Mouse (Mus musculus): ENCODE measurements around the gene S100z. TPM values are rescaled to one million over a fixed set of nuclear protein-coding genes. Genes with fewer than 3 reads are reported as not detected.

The S100z gene
- total RNA-seq, 2 experiments from 2014 or later, result not detected

DNA sequence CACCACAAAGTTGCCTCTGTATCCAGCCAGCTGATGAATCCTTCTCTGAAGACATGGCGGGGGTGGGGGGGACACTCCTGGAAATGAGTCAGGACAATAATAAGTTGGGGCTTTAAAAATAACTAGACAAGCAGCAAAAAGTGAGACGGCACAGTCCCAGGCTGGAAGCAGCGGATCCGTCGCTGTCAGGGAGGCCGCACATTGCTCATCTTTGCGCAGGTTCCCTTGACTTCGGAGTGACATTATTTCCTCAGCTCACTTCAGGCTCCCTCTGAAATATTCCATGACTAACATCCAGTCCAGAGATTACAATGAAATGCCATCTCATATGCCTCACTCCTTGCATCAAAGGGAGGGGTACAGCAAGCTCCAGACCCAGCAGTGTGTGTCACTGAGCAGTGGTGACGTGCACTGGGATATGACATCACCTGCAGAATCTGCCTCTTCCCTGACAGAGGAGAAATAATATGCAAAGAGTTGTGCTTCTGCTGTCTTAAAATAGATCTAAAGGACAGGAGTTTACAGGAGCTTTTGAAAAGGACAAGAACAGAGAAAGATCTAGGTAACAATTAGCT lies 27.8 kb downstream of the S100z start:
- intact Hi-C loops (cut with DNase I), result loop anchor here (10.0 kb wide), 1 partner anchor 1484 kb away; no protein-coding TSS in a partner anchor
- DNase-seq (ENCODE audit: low spot score), result no peak

DNA sequence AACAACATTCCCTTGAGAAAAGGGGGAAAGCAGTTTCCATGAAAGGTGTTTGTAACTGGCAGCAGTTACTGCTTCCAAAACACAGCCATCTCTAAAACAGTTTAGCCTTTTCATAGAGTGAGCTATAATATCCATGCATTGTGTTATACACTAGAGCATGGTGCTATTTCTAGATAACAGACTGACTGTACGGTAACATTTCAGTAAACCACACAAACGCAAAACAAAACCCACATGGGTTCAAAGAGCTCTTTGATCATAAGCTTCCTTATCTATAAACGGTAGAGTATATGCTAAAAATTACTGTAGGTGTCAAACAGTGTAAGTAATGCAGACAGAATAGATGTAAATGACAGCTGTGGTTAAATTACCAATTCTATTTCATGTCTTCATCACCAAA lies 28.8 kb downstream of the S100z start:
- intact Hi-C loops (cut with DNase I), result loop anchor here (10.0 kb wide), 1 partner anchor 1485 kb away; no protein-coding TSS in a partner anchor
- no peak for DNase-seq (ENCODE audit: low spot score)

DNA sequence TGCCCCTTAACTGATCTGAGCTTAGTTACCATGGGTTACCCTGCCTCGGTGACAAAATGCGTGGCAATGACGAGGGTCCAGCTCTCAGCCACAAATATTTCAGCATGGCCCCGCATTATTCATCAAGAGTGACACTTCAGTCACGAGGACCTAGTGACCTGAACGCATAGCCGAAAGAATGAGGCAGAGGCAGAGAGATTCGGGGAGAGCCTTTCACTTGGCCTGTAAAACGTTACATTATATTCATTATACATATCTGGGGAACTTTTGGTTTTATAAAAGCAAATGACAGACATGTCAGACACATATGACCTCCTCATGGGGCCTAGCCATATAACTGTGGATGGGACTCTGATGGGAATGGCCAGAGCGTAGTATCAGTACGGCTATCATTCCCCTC lies 33.7 kb downstream of the S100z start, which contains the start of gene Crhbp:
Gene Crhbp, minus strand, starts transcription at position 101 of the 400 bp plus-strand sequence.
- no peak for DNase-seq (ENCODE audit: low spot score)
- intact Hi-C loops (cut with DNase I), result no loop called here

DNA sequence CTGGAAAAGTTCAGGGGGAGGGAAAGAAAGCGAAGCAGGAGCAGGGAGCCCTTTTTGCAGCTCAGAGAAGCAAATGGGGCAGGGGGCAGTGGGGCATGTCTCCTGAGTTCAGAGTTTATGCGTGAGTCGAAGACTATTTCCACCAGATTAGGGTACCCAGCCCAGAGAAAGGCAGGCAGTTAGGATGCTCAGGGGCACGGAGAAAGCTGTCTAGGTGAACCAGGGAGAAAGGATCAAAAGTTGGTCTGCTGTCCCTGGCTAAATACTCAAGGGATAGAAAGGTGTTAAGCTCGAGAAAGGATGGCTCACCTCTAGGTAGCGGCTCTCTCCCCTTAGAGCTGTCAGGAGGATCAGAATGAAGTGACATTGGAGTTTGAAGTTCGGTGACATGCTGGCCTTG lies 34.2 kb downstream of the S100z start:
- intact Hi-C loops (cut with DNase I), result no loop called here
- no peak for DNase-seq (ENCODE audit: low spot score)

DNA sequence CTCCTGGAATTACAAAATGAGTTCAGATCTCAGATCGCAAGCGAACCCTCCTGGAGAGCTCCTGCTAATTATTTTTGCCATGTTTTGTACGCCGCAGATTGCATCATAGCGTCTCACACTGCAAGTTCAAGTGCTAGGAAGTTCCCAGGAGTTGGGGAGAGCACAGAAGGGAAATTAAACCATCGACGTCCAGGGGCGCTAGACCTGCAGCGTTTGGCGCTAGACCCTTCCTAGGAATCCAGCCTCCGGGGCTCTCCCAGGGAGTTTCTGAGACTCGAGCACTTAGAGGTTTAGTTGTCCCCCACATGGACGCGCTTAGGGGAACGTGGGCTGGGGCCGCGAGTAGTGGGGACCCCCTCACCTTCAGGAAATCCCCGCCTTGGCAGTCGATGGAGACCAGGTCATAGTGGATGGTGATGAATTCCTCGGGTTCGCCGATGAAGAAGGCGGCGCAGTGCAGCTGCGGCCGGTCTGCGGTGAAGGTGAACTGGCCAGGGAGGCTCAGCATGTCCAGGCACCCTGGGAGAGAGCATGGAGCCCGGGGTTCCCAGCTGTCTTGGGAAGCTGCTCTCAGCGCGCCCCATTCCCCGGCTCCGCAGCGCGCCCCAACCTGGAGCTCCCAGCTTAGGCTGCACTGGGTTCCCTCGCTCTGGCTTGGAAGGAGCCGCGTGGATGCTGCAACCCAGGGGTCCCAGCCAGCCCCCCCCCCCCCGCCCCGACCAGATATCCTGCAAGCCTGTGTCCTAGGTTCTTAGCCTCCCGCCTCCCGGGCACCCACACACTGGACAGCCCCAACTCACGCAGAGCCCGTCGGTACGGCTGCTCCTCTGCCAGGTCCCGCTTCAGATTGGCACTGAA lies 34.9 kb downstream of the S100z start:
- no peak for DNase-seq (ENCODE audit: low spot score)
- intact Hi-C loops (cut with DNase I), result no loop called here

DNA sequence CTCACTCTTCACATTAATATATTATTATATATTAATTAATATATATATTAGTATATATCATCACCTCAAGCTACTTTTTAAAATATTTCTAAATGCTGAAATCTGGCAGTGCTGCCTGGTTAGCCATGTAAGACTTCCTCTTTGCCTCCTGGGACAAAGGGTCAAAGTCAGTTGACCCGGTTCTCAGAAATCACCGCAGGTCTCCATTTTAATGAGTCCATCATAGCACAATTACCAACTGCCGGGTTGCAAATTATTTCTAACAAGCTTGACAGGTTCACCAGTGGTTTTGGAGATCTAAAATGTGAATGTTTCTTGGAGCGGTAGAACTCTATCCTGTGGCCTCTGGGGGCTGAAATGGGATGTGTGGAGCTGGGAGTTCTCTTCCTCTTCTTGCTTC lies 35.6 kb downstream of the S100z start:
- intact Hi-C loops (cut with DNase I), result no loop called here
- no peak for DNase-seq (ENCODE audit: low spot score)

DNA sequence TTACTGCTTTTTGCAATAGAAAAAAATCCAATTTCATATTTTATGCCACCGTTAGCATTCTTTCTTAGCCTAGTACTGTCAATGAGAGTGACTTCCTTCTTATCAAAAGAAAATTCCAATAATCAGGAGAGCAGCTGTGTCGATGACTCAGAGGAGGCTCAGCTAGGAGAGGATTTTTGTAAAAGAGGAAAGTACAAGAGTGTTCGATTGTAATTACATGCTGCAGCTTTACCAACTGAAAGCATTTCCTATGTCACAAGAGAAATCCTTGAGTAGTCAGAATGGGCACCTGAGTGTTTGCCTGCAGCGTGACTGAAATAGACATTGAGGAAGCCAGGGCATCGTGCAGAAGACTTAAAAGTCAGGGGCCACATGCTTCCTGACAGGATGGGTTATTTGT lies 39.0 kb downstream of the S100z start:
- intact Hi-C loops (cut with DNase I), result no loop called here
- no peak for DNase-seq (ENCODE audit: low spot score)

DNA sequence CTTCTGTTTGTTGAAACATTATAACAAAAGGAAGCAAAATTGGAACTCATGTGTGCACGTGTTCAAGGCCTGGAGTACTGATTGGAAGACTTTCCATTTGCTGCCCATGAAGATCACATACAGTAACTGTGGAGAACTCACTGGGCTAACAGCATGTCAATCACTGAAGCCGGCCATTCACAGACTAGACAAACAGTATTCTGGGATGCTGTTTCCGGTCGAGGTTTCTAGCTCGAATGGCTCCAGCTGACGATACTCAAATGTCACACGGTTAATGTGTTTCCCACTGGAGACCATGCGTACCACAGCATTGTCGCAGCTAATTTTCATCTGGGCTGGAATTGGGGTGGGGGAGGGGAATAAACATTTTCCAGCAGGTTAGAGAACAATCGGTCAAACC lies 46.8 kb downstream of the S100z start:
- intact Hi-C loops (cut with DNase I), result no loop called here
- no peak for DNase-seq (ENCODE audit: low spot score)

DNA sequence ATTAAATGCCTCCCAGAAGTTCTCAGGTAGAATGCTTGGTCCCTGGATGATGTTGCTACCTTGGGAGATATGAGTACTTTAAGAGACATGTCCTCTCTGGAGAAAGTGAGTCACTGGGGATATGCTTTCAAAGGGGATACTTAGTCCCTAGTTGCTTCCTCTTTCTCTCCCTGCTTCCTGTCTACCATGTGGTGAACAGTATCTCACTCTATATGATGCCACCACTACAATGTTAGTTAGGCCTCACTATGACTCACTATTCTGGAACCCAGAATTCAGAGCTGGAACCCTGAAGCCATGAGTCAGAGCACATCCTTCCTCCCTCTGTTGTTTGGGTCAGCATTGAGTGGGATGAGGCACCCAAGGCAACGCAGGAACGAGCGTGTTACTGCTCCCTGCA lies 51.0 kb downstream of the S100z start:
- intact Hi-C loops (cut with DNase I), result no loop called here
- no peak for DNase-seq (ENCODE audit: low spot score)

Other genes with a start within 250 kb of the S100z start
- gene Pde8b, start 228.4 kb downstream of the S100z start, total RNA-seq (2021), result 1 to 10 TPM; 3.4 to 3.9 TPM
- 10 to 100 TPM; 15.1 to 16.2 TPM for gene Zbed3, start 155.1 kb downstream of the S100z start, total RNA-seq (2021)
- 10 to 100 TPM; 19.2 to 21.4 TPM for gene Aggf1, start 103.4 kb downstream of the S100z start, total RNA-seq (2021)
- not detected for gene Crhbp, start 33.8 kb downstream of the S100z start, total RNA-seq (2021)
- under 1 TPM; 0.48 to 0.65 TPM for gene F2rl1, start 46.5 kb upstream of the S100z start, total RNA-seq (2021)
- gene F2r, start 139.8 kb upstream of the S100z start, total RNA-seq (2021), result 10 to 100 TPM; 21.6 to 23.1 TPM
- under 1 TPM in 1 of 2 experiments, not detected in 1; 0.14 TPM for gene F2rl2, start 218.1 kb upstream of the S100z start, total RNA-seq (2021)

All from heart, postnatal 25 days (tissue).